Mouse (Mus musculus): ENCODE data around the gene Ott.
"Not testable (repeated sequence)": the region's sequence is repeated elsewhere in the genome, so short reads cannot be mapped to it uniquely, and the experiment has no call there.

Ott gene

GRCm38 (mm10) chrX:149073982-149074381, at the start of gene Ott:
Gene Ott (plus strand): TSS chrX:149074282.
- not testable (repeated sequence) for DNase-seq (ENCODE audit: low read depth)

All from 416B (cell line).